Mouse (Mus musculus): ENCODE data around the gene Mmp27. TPM values are rescaled to one million over a fixed set of nuclear protein-coding genes. Genes with fewer than 3 reads are reported as not detected.

The Mmp27 gene
- polyA plus RNA-seq, 1 experiment from 2014 or later: not detected

Other genes starting within 250 kb of the Mmp27 start
- not detected in 2 replicates for gene Mmp12, start 227.0 kb upstream of the Mmp27 start, polyA plus RNA-seq (2014; fragmentation: Nextera tagmentation; extraction: Ambion mirVana)
- not detected in 2 replicates for gene Mmp1b, start 183.3 kb upstream of the Mmp27 start, polyA plus RNA-seq (2014; fragmentation: Nextera tagmentation; extraction: Ambion mirVana)
- gene Mmp3, start 125.6 kb upstream of the Mmp27 start, polyA plus RNA-seq (2014; fragmentation: Nextera tagmentation; extraction: Ambion mirVana): not detected in 2 replicates
- gene Mmp10, start 69.0 kb upstream of the Mmp27 start, polyA plus RNA-seq (2014; fragmentation: Nextera tagmentation; extraction: Ambion mirVana): not detected in 2 replicates
- gene Mmp8, start 12.9 kb upstream of the Mmp27 start, polyA plus RNA-seq (2014; fragmentation: Nextera tagmentation; extraction: Ambion mirVana): 0.16 and 0.17 TPM in 2 replicates
- not detected in 2 replicates for gene Mmp20, start 56.8 kb downstream of the Mmp27 start, polyA plus RNA-seq (2014; fragmentation: Nextera tagmentation; extraction: Ambion mirVana)
- not detected in 2 replicates for gene Mmp7, start 120.7 kb downstream of the Mmp27 start, polyA plus RNA-seq (2014; fragmentation: Nextera tagmentation; extraction: Ambion mirVana)
- 65.8 and 114 TPM in 2 replicates for gene Tmem123, start 192.6 kb downstream of the Mmp27 start, polyA plus RNA-seq (2014; fragmentation: Nextera tagmentation; extraction: Ambion mirVana)

Measured in kidney, embryonic 14.5 days (tissue).